Mouse (Mus musculus) olfactory bulb, adult 2 months (tissue): ENCODE results near the gene Zfp316.

Source experiments
- CTCF ChIP-seq: fragments of 200-500 bp; IDR thresholded peaks from 2 replicates; pipeline ENCODE4 v1.5.1; 2012; ENCODE audit warnings: low read depth, mild to moderate bottlenecking, low read length, moderate library complexity; ENCODE audit not compliant: insufficient read depth
- POLR2A ChIP-seq: fragments of 200-500 bp; IDR thresholded peaks from 2 replicates; pipeline ENCODE4 v1.6.1; 2012; ENCODE audit warnings: mild to moderate bottlenecking, low read depth, low read length, moderate library complexity; ENCODE audit not compliant: insufficient read depth

DNA sequence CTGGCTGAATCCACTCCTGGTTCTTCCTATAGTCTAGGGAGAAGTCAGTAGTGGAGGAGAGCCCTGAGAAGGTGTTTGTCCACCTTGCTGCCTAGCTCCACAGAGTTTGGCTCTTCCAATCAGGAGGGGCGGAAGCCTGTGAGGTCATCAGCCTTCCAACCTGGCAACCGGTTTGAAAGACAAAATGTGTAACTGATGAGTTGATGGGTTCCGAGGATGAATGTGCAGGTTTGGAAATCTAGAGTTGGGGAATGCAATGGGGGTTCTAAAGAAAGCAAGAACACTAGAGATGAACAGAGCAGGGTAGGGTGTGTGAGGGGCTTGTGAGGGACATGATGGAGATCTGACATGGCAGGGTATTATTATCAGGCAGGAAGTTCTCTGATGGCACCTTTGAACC is 43.0 kb downstream of the Zfp316 start, which contains the start of gene Spdye4a:
- TF ChIP-seq CTCF (no peak), POLR2A (no peak)
